In the genomic region with DNA sequence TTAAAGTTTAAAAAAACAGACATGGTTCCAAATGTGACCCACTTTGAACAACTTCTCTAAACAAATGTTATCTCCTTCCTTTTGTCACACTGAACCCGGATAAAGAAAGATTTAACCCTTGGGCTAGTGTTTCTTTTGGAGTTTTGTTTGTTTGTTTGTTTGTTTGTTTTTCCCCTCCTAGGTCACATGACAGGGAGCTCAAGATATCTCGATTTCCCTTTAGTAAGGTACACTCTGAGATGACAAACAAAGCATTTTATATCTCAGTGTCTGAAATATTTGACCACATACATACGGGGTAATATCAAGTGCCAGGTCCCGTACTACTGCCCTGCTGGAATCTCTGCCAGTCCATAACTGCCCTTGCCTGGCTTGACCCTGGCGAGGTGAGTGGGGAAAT, we compare ENCODE assay signal across 7 mouse cellular contexts. TPM values are rescaled to one million over a fixed set of nuclear protein-coding genes. Genes with fewer than 3 reads are reported as not detected.
DNase-seq lines count a peak whose midpoint lies in the region; ATAC-seq and TF ChIP-seq lines count a peak whose summit lies in the region.

No protein-coding gene starts in this region.

- no peak for ATAC-seq in lung, embryonic 14.5 days (ENCODE audit: insufficient read depth)
- ATAC-seq in forebrain, embryonic 12.5 days (ENCODE audit: low FRiP score), result no peak
- no peak for ATAC-seq in limb, embryonic 14.5 days (ENCODE audit: low FRiP score, low read depth)
- no peak for ATAC-seq in neural tube, embryonic 15.5 days (ENCODE audit: low FRiP score)

- H3K4me2 ChIP-seq in lung, embryonic 14.5 days, result peak overlapping the region; percentile 45
- H3K4me2 ChIP-seq in forebrain, embryonic 12.5 days, result peak overlapping the region; percentile 42
- no peak overlapping the region for H3K4me2 ChIP-seq in limb, embryonic 14.5 days (replicated peaks; ENCODE audit: low read depth, low read length, severe bottlenecking)
- H3K4me2 ChIP-seq in neural tube, embryonic 15.5 days, result peak overlapping the region; percentile 52

- peak overlapping the region; percentile 32 for H3K4me3 ChIP-seq in lung, embryonic 14.5 days (ENCODE audit: low read depth, low read length)
- no peak overlapping the region for H3K4me3 ChIP-seq in lung, adult 2 months (replicated peaks; ENCODE audit: extremely low read depth, low read depth, low read length)
- peak overlapping the region; percentile 32; the same call in 1 of the 2 replicates for H3K4me3 ChIP-seq in forebrain, embryonic 12.5 days (replicated peaks)
- H3K4me3 ChIP-seq in limb, embryonic 14.5 days (replicated peaks; ENCODE audit: low read length), result peak overlapping the region; percentile 7; the same call in 1 of the 2 replicates
- H3K4me3 ChIP-seq in neural tube, embryonic 15.5 days (replicated peaks), result peak overlapping the region; percentile 31; the same call in 1 of the 2 replicates

- DNase-seq in lung, embryonic 14.5 days, result no peak
- DNase-seq in lung, adult 2 months, result no peak
- no peak for DNase-seq in limb, embryonic 14.5 days (ENCODE audit: low spot score)
- no peak for DNase-seq in spleen, adult 18-20 months
- no peak for DNase-seq in layer of hippocampus, adult 9-10 months (ENCODE audit: low spot score)

- no peaks in the 10 kb centered on the region for H3K4me1 ChIP-seq in lung, embryonic 14.5 days (ENCODE audit: insufficient read depth)
- H3K4me1 ChIP-seq in lung, adult 2 months (ENCODE audit: control insufficient read depth, insufficient read depth, low read length), result no peaks in the 10 kb centered on the region
- H3K4me1 ChIP-seq in forebrain, embryonic 12.5 days, result no peaks in the 10 kb centered on the region
- H3K4me1 ChIP-seq in limb, embryonic 14.5 days (ENCODE audit: control insufficient read depth, insufficient read depth, low read length), result no peaks in the 10 kb centered on the region
- H3K4me1 ChIP-seq in neural tube, embryonic 15.5 days, result 0 out of 2 replicates have a peak, but pooled peaks cover 2% of the 10 kb centered on the region

- no peak for TF ChIP-seq CTCF in lung, embryonic 14.5 days (IDR thresholded peaks at IDR 0.05; ENCODE audit: low read depth)
- TF ChIP-seq CTCF in lung, adult 2 months (IDR thresholded peaks at IDR 0.05; ENCODE audit: insufficient read depth, low read length), result no peak

- H3K27me3 ChIP-seq in lung, embryonic 14.5 days (ENCODE audit: insufficient read depth, low read length), result no peaks in the 10 kb centered on the region
- H3K27me3 ChIP-seq in forebrain, embryonic 12.5 days, result peaks cover 4% of the 10 kb centered on the region; the same call in 1 of the 2 replicates
- no peaks in the 10 kb centered on the region for H3K27me3 ChIP-seq in limb, embryonic 14.5 days (ENCODE audit: control insufficient read depth, insufficient read depth, low read length)
- H3K27me3 ChIP-seq in neural tube, embryonic 15.5 days (replicated peaks), result 0 out of 2 replicates have a peak, but pooled peaks cover 5% of the 10 kb centered on the region

- H3K9me3 ChIP-seq in lung, embryonic 14.5 days (ENCODE audit: low read depth, low read length), result no peaks in the 10 kb centered on the region
- H3K9me3 ChIP-seq in forebrain, embryonic 12.5 days, result no peaks in the 10 kb centered on the region
- H3K9me3 ChIP-seq in limb, embryonic 14.5 days (ENCODE audit: control insufficient read depth, low read length), result no peaks in the 10 kb centered on the region
- no peaks in the 10 kb centered on the region for H3K9me3 ChIP-seq in neural tube, embryonic 15.5 days (replicated peaks)

- H3K27ac ChIP-seq in lung, embryonic 14.5 days (ENCODE audit: low read depth), result no peak overlapping the region
- no peak overlapping the region for H3K27ac ChIP-seq in forebrain, embryonic 12.5 days
- H3K27ac ChIP-seq in limb, embryonic 14.5 days (replicated peaks; ENCODE audit: low read depth, low read length), result no peak overlapping the region
- no peak overlapping the region for H3K27ac ChIP-seq in neural tube, embryonic 15.5 days (replicated peaks)

- H3K36me3 ChIP-seq in lung, embryonic 14.5 days (ENCODE audit: insufficient read depth), result no peaks in the 10 kb centered on the region
- H3K36me3 ChIP-seq in forebrain, embryonic 12.5 days (replicated peaks), result no peaks in the 10 kb centered on the region
- H3K36me3 ChIP-seq in limb, embryonic 14.5 days (ENCODE audit: control insufficient read depth, insufficient read depth, low read length), result no peaks in the 10 kb centered on the region
- no peaks in the 10 kb centered on the region for H3K36me3 ChIP-seq in neural tube, embryonic 15.5 days

- TF ChIP-seq POLR2A in lung, adult 2 months (IDR thresholded peaks at IDR 0.05; ENCODE audit: borderline replicate concordance, extremely low read depth, low read depth, low read length), result no peak
- no peak for TF ChIP-seq POLR2A in limb, embryonic 14.5 days (IDR thresholded peaks at IDR 0.05; ENCODE audit: borderline replicate concordance, extremely low read depth, insufficient read depth, insufficient read length)

- H3K9ac ChIP-seq in lung, embryonic 14.5 days, result peak overlapping the region; percentile 47; the same call in 1 of the 2 replicates
- no peak overlapping the region for H3K9ac ChIP-seq in forebrain, embryonic 12.5 days
- H3K9ac ChIP-seq in limb, embryonic 14.5 days (ENCODE audit: low read depth, low read length, severe bottlenecking), result no peak overlapping the region
- H3K9ac ChIP-seq in neural tube, embryonic 15.5 days (replicated peaks), result no peak overlapping the region

- WGBS in lung, embryonic 14.5 days, result 23% methylated on average over 5 of the region's 5 CpGs
- WGBS in lung, adult 2 months, result 46% methylated on average over 5 of the region's 5 CpGs
- 34% methylated on average over 5 of the region's 5 CpGs for WGBS in forebrain, embryonic 12.5 days
- 37% methylated on average over 5 of the region's 5 CpGs for WGBS in limb, embryonic 14.5 days
- WGBS in neural tube, embryonic 15.5 days, result 39% methylated on average over 5 of the region's 5 CpGs

RNA-seq across cellular contexts. Expression of a gene that starts 49.9 kb away (rescaled TPM):
- polyA plus RNA-seq in lung, embryonic 14.5 days (2014; fragmentation: Nextera tagmentation; extraction: Ambion mirVana), result 26.4 and 28.5 TPM in 2 replicates
- 3.3 and 6.1 TPM in 2 replicates for polyA plus RNA-seq in lung, adult 2 months (2012; rRNA removed)
- polyA plus RNA-seq in forebrain, embryonic 12.5 days (2016; fragmentation: Nextera tagmentation; extraction: Ambion mirVana), result 24.5 and 30.9 TPM in 2 replicates
- 7.1 and 24.1 TPM in 2 replicates for polyA plus RNA-seq in limb, embryonic 14.5 days (2012; rRNA removed)
- polyA plus RNA-seq in limb, embryonic 14.5 days (2014; fragmentation: Nextera tagmentation; extraction: Ambion mirVana), result 19.2 and 25.2 TPM in 2 replicates
- 3.4 and 10.4 TPM in 2 replicates for polyA plus RNA-seq in neural tube, embryonic 15.5 days (2015; fragmentation: Nextera tagmentation; extraction: Ambion mirVana)

RNA-seq across cellular contexts. Expression of a gene that starts 50.1 kb away (rescaled TPM):
- polyA plus RNA-seq in lung, embryonic 14.5 days (2014; fragmentation: Nextera tagmentation; extraction: Ambion mirVana), result 5,437 and 5,439 TPM in 2 replicates
- polyA plus RNA-seq in lung, adult 2 months (2012; rRNA removed), result 59.2 and 67.3 TPM in 2 replicates
- polyA plus RNA-seq in forebrain, embryonic 12.5 days (2016; fragmentation: Nextera tagmentation; extraction: Ambion mirVana), result 6,142 and 6,230 TPM in 2 replicates
- polyA plus RNA-seq in limb, embryonic 14.5 days (2012; rRNA removed), result 60.6 and 133 TPM in 2 replicates
- 3,378 and 3,605 TPM in 2 replicates for polyA plus RNA-seq in limb, embryonic 14.5 days (2014; fragmentation: Nextera tagmentation; extraction: Ambion mirVana)
- polyA plus RNA-seq in neural tube, embryonic 15.5 days (2015; fragmentation: Nextera tagmentation; extraction: Ambion mirVana), result 380 and 932 TPM in 2 replicates

RNA-seq across cellular contexts. Expression of a gene that starts 51.4 kb away (rescaled TPM):
- polyA plus RNA-seq in lung, embryonic 14.5 days (2014; fragmentation: Nextera tagmentation; extraction: Ambion mirVana), result 31.8 and 32.5 TPM in 2 replicates
- polyA plus RNA-seq in lung, adult 2 months (2012; rRNA removed), result 11.1 and 13.7 TPM in 2 replicates
- polyA plus RNA-seq in forebrain, embryonic 12.5 days (2016; fragmentation: Nextera tagmentation; extraction: Ambion mirVana), result 12.5 and 13.8 TPM in 2 replicates
- 30.3 and 31.8 TPM in 2 replicates for polyA plus RNA-seq in limb, embryonic 14.5 days (2012; rRNA removed)
- 15.6 and 21.5 TPM in 2 replicates for polyA plus RNA-seq in limb, embryonic 14.5 days (2014; fragmentation: Nextera tagmentation; extraction: Ambion mirVana)
- polyA plus RNA-seq in neural tube, embryonic 15.5 days (2015; fragmentation: Nextera tagmentation; extraction: Ambion mirVana), result 3.9 and 6.9 TPM in 2 replicates
